Mouse (Mus musculus): ENCODE results near the gene Syngr4. TPM values are rescaled to one million over a fixed set of nuclear protein-coding genes. Genes with fewer than 3 reads are reported as not detected.
"Not testable (repeated sequence)": the region's sequence is repeated elsewhere in the genome, so short reads cannot be mapped to it uniquely, and the experiment has no call there.

The Syngr4 gene
- polyA plus RNA-seq (2015; fragmentation: Nextera tagmentation; extraction: Ambion mirVana): 0.43 and 0.46 TPM in 2 replicates

- Histone ChIP-seq H3K36me3 (no peaks in the 10 kb centered on the region; the same call in 1 of the 2 replicates), H3K27me3 (no peaks in the 10 kb centered on the region), H3K9ac (peak within 1 kb of the TSS; percentile 79), H3K4me2 (replicated peaks) (peak within 1 kb of the TSS; percentile 92), H3K4me3 (peak within 1 kb of the TSS; percentile 59), H3K4me1 (peaks cover 14% of the 10 kb centered on the region), H3K27ac (peak within 1 kb of the TSS; percentile 82), H3K9me3 (no peaks in the 10 kb centered on the region)
- peak; percentile 92 for ATAC-seq (ENCODE audit: low FRiP score, low read depth)
- under 1% methylated on average over 40 of the region's 40 CpGs for WGBS
Observed at GRCm38 (mm10) chr7:45896517-45897257, at the start of gene Syngr4, which contains the start of gene Tmem143. Gene Syngr4, minus strand, starts transcription at chr7:45896714. Gene Tmem143, plus strand, starts transcription at chr7:45896941.

GRCm38 (mm10) chr7:45943280-45943679, 46.8 kb upstream of the Syngr4 start:
- H3K27me3 ChIP-seq; H3K4me1 ChIP-seq; H3K9me3 ChIP-seq; ATAC-seq (ENCODE audit: low FRiP score, low read depth); H3K4me2 ChIP-seq (replicated peaks); H3K9ac ChIP-seq; H3K4me3 ChIP-seq; H3K36me3 ChIP-seq; H3K27ac ChIP-seq: not testable (repeated sequence)
- WGBS: 75% methylated on average over 1 of the region's 1 CpGs

GRCm38 (mm10) chr7:45941986-45942385, 45.5 kb upstream of the Syngr4 start:
- no peak overlapping the region for H3K27ac ChIP-seq
- WGBS: 76% methylated on average over 9 of the region's 9 CpGs
- no peak overlapping the region for H3K4me3 ChIP-seq
- no peaks in the 10 kb centered on the region for H3K4me1 ChIP-seq
- no peak for ATAC-seq (ENCODE audit: low FRiP score, low read depth)
- H3K9ac ChIP-seq: no peak overlapping the region
- H3K9me3 ChIP-seq: no peaks in the 10 kb centered on the region
- H3K36me3 ChIP-seq: no peaks in the 10 kb centered on the region
- H3K27me3 ChIP-seq: no peaks in the 10 kb centered on the region
- H3K4me2 ChIP-seq (replicated peaks): no peak overlapping the region

- no peak overlapping the region for H3K4me3 ChIP-seq
- no peak for ATAC-seq (ENCODE audit: low FRiP score, low read depth)
- 30% methylated on average over 2 of the region's 2 CpGs for WGBS
- no peaks in the 10 kb centered on the region for H3K9me3 ChIP-seq
- H3K9ac ChIP-seq: no peak overlapping the region
- no peak overlapping the region for H3K4me2 ChIP-seq (replicated peaks)
- no peaks in the 10 kb centered on the region for H3K36me3 ChIP-seq
- no peaks in the 10 kb centered on the region for H3K4me1 ChIP-seq
- no peak overlapping the region for H3K27ac ChIP-seq
- H3K27me3 ChIP-seq: no peaks in the 10 kb centered on the region
Observed at GRCm38 (mm10) chr7:45939836-45940235, 43.3 kb upstream of the Syngr4 start.

- Histone ChIP-seq H3K36me3 (no peaks in the 10 kb centered on the region), H3K27me3 (no peaks in the 10 kb centered on the region), H3K9ac (no peak overlapping the region), H3K4me3 (no peak overlapping the region), H3K9me3 (0 out of 2 replicates have a peak, but pooled peaks cover 9% of the 10 kb centered on the region), H3K4me1 (no peaks in the 10 kb centered on the region), H3K27ac (no peak overlapping the region), H3K4me2 (replicated peaks) (no peak overlapping the region)
- no peak for ATAC-seq (ENCODE audit: low FRiP score, low read depth)
- WGBS: 23% methylated on average over 7 of the region's 7 CpGs
Observed at GRCm38 (mm10) chr7:45935114-45935513, 38.6 kb upstream of the Syngr4 start.

- not testable (repeated sequence) for H3K27ac ChIP-seq; ATAC-seq (ENCODE audit: low FRiP score, low read depth); H3K36me3 ChIP-seq; H3K27me3 ChIP-seq; H3K4me2 ChIP-seq (replicated peaks); H3K4me3 ChIP-seq; H3K4me1 ChIP-seq; H3K9me3 ChIP-seq; H3K9ac ChIP-seq
- 88% methylated on average over 12 of the region's 12 CpGs for WGBS
Observed at GRCm38 (mm10) chr7:45933766-45934165, 37.3 kb upstream of the Syngr4 start.

- Histone ChIP-seq H3K4me1 (no peaks in the 10 kb centered on the region), H3K9me3 (peaks cover 17% of the 10 kb centered on the region; the same call in 1 of the 2 replicates), H3K27me3 (peaks cover 23% of the 10 kb centered on the region), H3K27ac (no peak overlapping the region), H3K36me3 (no peaks in the 10 kb centered on the region), H3K4me2 (replicated peaks) (no peak overlapping the region), H3K4me3 (no peak overlapping the region), H3K9ac (no peak overlapping the region)
- WGBS: 88% methylated on average over 1 of the region's 1 CpGs
- ATAC-seq (ENCODE audit: low FRiP score, low read depth): no peak
Observed at GRCm38 (mm10) chr7:45929688-45930087, 33.2 kb upstream of the Syngr4 start.

- no peaks in the 10 kb centered on the region for H3K36me3 ChIP-seq
- H3K27me3 ChIP-seq: peaks cover 23% of the 10 kb centered on the region
- ATAC-seq (ENCODE audit: low FRiP score, low read depth): no peak
- peaks cover 17% of the 10 kb centered on the region; the same call in 1 of the 2 replicates for H3K9me3 ChIP-seq
- no peak overlapping the region for H3K9ac ChIP-seq
- no peak overlapping the region for H3K4me3 ChIP-seq
- WGBS: 14% methylated on average over 19 of the region's 23 CpGs
- H3K4me1 ChIP-seq: no peaks in the 10 kb centered on the region
- no peak overlapping the region for H3K27ac ChIP-seq
- H3K4me2 ChIP-seq (replicated peaks): peak overlapping the region; percentile 38
Observed at GRCm38 (mm10) chr7:45928626-45929295, 32.2 kb upstream of the Syngr4 start.

- H3K4me1 ChIP-seq: peaks cover 35% of the 10 kb centered on the region
- H3K27ac ChIP-seq: peak overlapping the region; percentile 94; the same call in 1 of the 2 replicates
Observed at GRCm38 (mm10) chr7:45924429-45924816, 27.9 kb upstream of the Syngr4 start.

GRCm38 (mm10) chr7:45923762-45924428, 27.4 kb upstream of the Syngr4 start, which contains the start of gene Ccdc114:
Gene Ccdc114, plus strand, starts transcription at chr7:45924072.
- peak within 1 kb of the TSS; percentile 64 for H3K4me2 ChIP-seq (replicated peaks)
- WGBS: 9% methylated on average over 24 of the region's 24 CpGs
- peaks cover 4% of the 10 kb centered on the region for H3K36me3 ChIP-seq
- H3K4me3 ChIP-seq: peak within 1 kb of the TSS; percentile 44
- H3K9ac ChIP-seq: peak within 1 kb of the TSS; percentile 53
- H3K27me3 ChIP-seq: peaks cover 16% of the 10 kb centered on the region
- peaks cover 40% of the 10 kb centered on the region for H3K4me1 ChIP-seq
- peaks cover 8% of the 10 kb centered on the region; the same call in 1 of the 2 replicates for H3K9me3 ChIP-seq
- peak within 1 kb of the TSS; percentile 94 for H3K27ac ChIP-seq
- ATAC-seq (ENCODE audit: low FRiP score, low read depth): peak; percentile 21

More at GRCm38 (mm10) chr7:45924429-45924816, 27.9 kb upstream of the Syngr4 start:
- 13% methylated on average over 14 of the region's 14 CpGs for WGBS
- Histone ChIP-seq H3K4me3 (peak overlapping the region; percentile 44), H3K27me3 (peaks cover 22% of the 10 kb centered on the region), H3K4me2 (replicated peaks) (peak overlapping the region; percentile 64), H3K36me3 (no peaks in the 10 kb centered on the region), H3K9me3 (peaks cover 8% of the 10 kb centered on the region; the same call in 1 of the 2 replicates), H3K9ac (peak overlapping the region; percentile 8; the same call in 1 of the 2 replicates)
- ATAC-seq (ENCODE audit: low FRiP score, low read depth): no peak

GRCm38 (mm10) chr7:45922928-45923761, 26.6 kb upstream of the Syngr4 start:
- peaks cover 8% of the 10 kb centered on the region; the same call in 1 of the 2 replicates for H3K9me3 ChIP-seq
- H3K9ac ChIP-seq: peak overlapping the region; percentile 53
- H3K4me1 ChIP-seq: peaks cover 42% of the 10 kb centered on the region
- ATAC-seq (ENCODE audit: low FRiP score, low read depth): peak; percentile 84
- H3K4me3 ChIP-seq: peak overlapping the region; percentile 44
- peaks cover 13% of the 10 kb centered on the region for H3K27me3 ChIP-seq
- H3K36me3 ChIP-seq: peaks cover 7% of the 10 kb centered on the region
- H3K27ac ChIP-seq: peak overlapping the region; percentile 94
- peak overlapping the region; percentile 64 for H3K4me2 ChIP-seq (replicated peaks)
- WGBS: under 1% methylated on average over 37 of the region's 37 CpGs

Measured in limb, embryonic 13.5 days (tissue).